Mouse (Mus musculus) heart, postnatal 0 days (tissue): Measurements from ENCODE around the gene Nhsl2.

Experiments
- CTCF ChIP-seq: IDR thresholded peaks from 2 replicates; pipeline ENCODE4 v1.5.1; 2016; ENCODE audit warnings: antibody characterized with exemption, control low read depth, low read depth
- EP300 ChIP-seq: IDR thresholded peaks from 2 replicates; pipeline ENCODE4 v1.6.1; 2016; ENCODE audit warnings: antibody characterized with exemption, low read depth

DNA sequence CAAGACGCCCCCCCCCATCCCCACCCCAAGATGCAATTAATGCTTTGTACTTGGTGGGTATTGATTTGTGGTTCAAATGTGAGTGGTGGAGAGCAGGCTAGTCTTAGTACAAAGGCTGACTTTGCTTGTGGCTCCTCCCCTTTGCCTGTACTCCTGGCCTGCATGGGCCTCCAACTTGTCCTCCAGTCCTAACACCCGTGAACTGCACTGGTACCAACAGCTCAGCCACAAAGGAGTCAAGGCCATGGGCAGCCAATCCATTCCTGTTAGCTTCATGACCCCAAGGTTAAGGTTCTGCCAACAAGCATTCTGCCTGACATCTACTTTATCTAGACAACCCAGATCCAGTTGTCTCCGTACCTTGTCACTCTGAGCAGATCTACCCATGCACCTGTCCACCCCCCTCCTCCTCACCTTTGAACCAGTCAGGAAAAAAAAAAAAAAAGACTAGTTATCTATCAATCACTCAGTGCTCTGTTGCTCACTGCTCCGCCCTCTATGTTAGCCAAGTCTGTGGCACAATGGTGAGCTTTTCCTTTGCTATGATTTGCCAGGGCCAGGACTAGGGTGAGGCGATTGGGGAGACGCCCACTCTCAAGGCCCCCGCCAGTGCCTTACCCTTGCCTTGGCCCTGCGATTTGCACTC is 236.7 kb downstream of the Nhsl2 start:
- no peak for TF ChIP-seq CTCF
- TF ChIP-seq EP300: no peak
